Mouse (Mus musculus) E14TG2a.4 (cell line): ENCODE data around the gene Pnma1.

ENCODE experiments used
- H3K27me3 ChIP-seq: 2 replicates; pipeline ENCODE4 v1.6.1; 2014; ENCODE audit warnings: low read length, control low read depth; ENCODE audit not compliant: insufficient read depth
- H3K36me3 ChIP-seq: 2 replicates; pipeline ENCODE4 v1.6.1; 2014; ENCODE audit warnings: low read length, control low read depth; ENCODE audit not compliant: insufficient read depth
- H3K4me1 ChIP-seq: replicated peaks from 2 replicates; pipeline ENCODE4 v1.6.1; 2014; ENCODE audit warnings: low read depth, low read length, control low read depth
- H3K4me3 ChIP-seq: replicated peaks from 2 replicates; pipeline ENCODE4 v1.5.1; 2014; ENCODE audit warnings: mild to moderate bottlenecking, low read length
- H3K9me3 ChIP-seq: 2 replicates; pipeline ENCODE4 v1.6.1; 2014; ENCODE audit warnings: low read length, control low read depth
- CTCF ChIP-seq: conservative IDR thresholded peaks from 2 replicates; pipeline ENCODE4 v1.5.1; 2014; ENCODE audit warnings: low read length
- NANOG ChIP-seq: IDR thresholded peaks from 2 replicates; pipeline ENCODE4 v1.6.1; 2014; ENCODE audit warnings: borderline replicate concordance, low read length, mixed read lengths
- POU5F1 ChIP-seq: IDR thresholded peaks from 2 replicates; pipeline ENCODE4 v1.6.1; 2014; ENCODE audit warnings: low read length, borderline replicate concordance

Gene Pnma1

GRCm38 (mm10) chr12:84181999-84182398 is 33.7 kb upstream of the Pnma1 start:
- H3K4me3 ChIP-seq, result no peak overlapping the region
- peaks cover 8% of the 10 kb centered on the region for H3K9me3 ChIP-seq
- H3K4me1 ChIP-seq, result peaks cover 87% of the 10 kb centered on the region
- H3K27me3 ChIP-seq, result no peaks in the 10 kb centered on the region
- TF ChIP-seq CTCF, result no peak
- no peak for TF ChIP-seq POU5F1
- TF ChIP-seq NANOG, result no peak
- H3K36me3 ChIP-seq, result peaks cover 55% of the 10 kb centered on the region

- Histone ChIP-seq H3K9me3 (no peaks in the 10 kb centered on the region), H3K36me3 (peaks cover 43% of the 10 kb centered on the region), H3K4me3 (no peak overlapping the region), H3K27me3 (no peaks in the 10 kb centered on the region), H3K4me1 (peaks cover 87% of the 10 kb centered on the region)
- no peak for TF ChIP-seq NANOG
- no peak for TF ChIP-seq CTCF
- TF ChIP-seq POU5F1, result no peak
These were observed 32.6 kb upstream of the Pnma1 start for GRCm38 (mm10) chr12:84180701-84181435.

- no peaks in the 10 kb centered on the region for H3K27me3 ChIP-seq
- H3K4me3 ChIP-seq, result no peak overlapping the region
- TF ChIP-seq NANOG, result no peak
- no peak for TF ChIP-seq POU5F1
- TF ChIP-seq CTCF, result no peak
- H3K9me3 ChIP-seq, result no peaks in the 10 kb centered on the region
- peaks cover 85% of the 10 kb centered on the region for H3K4me1 ChIP-seq
- H3K36me3 ChIP-seq, result peaks cover 40% of the 10 kb centered on the region
These were observed 31.8 kb upstream of the Pnma1 start for GRCm38 (mm10) chr12:84180090-84180489.

GRCm38 (mm10) chr12:84178652-84179445 is 30.6 kb upstream of the Pnma1 start:
- H3K36me3 ChIP-seq, result peaks cover 35% of the 10 kb centered on the region
- H3K4me3 ChIP-seq, result 0 out of 2 replicates have a peak overlapping the region, but pooled peaks have one; percentile 7
- no peak for TF ChIP-seq CTCF
- TF ChIP-seq POU5F1, result no peak
- TF ChIP-seq NANOG, result no peak
- no peaks in the 10 kb centered on the region for H3K27me3 ChIP-seq
- no peaks in the 10 kb centered on the region for H3K9me3 ChIP-seq
- peaks cover 86% of the 10 kb centered on the region for H3K4me1 ChIP-seq

- peaks cover 93% of the 10 kb centered on the region for H3K4me1 ChIP-seq
- H3K4me3 ChIP-seq, result 0 out of 2 replicates have a peak overlapping the region, but pooled peaks have one; percentile 80
- H3K27me3 ChIP-seq, result no peaks in the 10 kb centered on the region
- TF ChIP-seq POU5F1 (no peak), CTCF (no peak), NANOG (no peak)
- H3K36me3 ChIP-seq, result peaks cover 43% of the 10 kb centered on the region
- no peaks in the 10 kb centered on the region for H3K9me3 ChIP-seq
These were observed 29.8 kb upstream of the Pnma1 start for GRCm38 (mm10) chr12:84178052-84178451.

- H3K4me1 ChIP-seq, result peaks cover 97% of the 10 kb centered on the region
- H3K4me3 ChIP-seq, result peak overlapping the region; percentile 80
- no peaks in the 10 kb centered on the region for H3K27me3 ChIP-seq
- peaks cover 47% of the 10 kb centered on the region for H3K36me3 ChIP-seq
- TF ChIP-seq CTCF (no peak), NANOG (no peak), POU5F1 (no peak)
- no peaks in the 10 kb centered on the region for H3K9me3 ChIP-seq
These were observed 28.8 kb upstream of the Pnma1 start for GRCm38 (mm10) chr12:84176886-84177765.

- TF ChIP-seq CTCF, result no peak
- Histone ChIP-seq H3K36me3 (peaks cover 49% of the 10 kb centered on the region), H3K9me3 (no peaks in the 10 kb centered on the region), H3K4me3 (peak overlapping the region; percentile 80), H3K27me3 (no peaks in the 10 kb centered on the region), H3K4me1 (peaks cover 97% of the 10 kb centered on the region)
These were observed 28.0 kb upstream of the Pnma1 start for GRCm38 (mm10) chr12:84176126-84176769.

GRCm38 (mm10) chr12:84175659-84176061 is 27.4 kb upstream of the Pnma1 start:
- TF ChIP-seq CTCF, result no peak
- TF ChIP-seq NANOG, result no peak
- no peak for TF ChIP-seq POU5F1
- H3K36me3 ChIP-seq, result peaks cover 50% of the 10 kb centered on the region

More at GRCm38 (mm10) chr12:84175659-84176061, 27.4 kb upstream of the Pnma1 start:
- Histone ChIP-seq H3K27me3 (no peaks in the 10 kb centered on the region), H3K9me3 (no peaks in the 10 kb centered on the region), H3K4me3 (peak overlapping the region; percentile 80), H3K4me1 (peaks cover 97% of the 10 kb centered on the region)
